17 mouse cellular contexts compared by ENCODE assay signal in genomic region chr2:28545976-28546375, GRCm38 (mm10). TPM values are rescaled to one million over a fixed set of nuclear protein-coding genes. Genes with fewer than 3 reads are reported as not detected.
DNase-seq lines count a peak whose midpoint lies in the region; ATAC-seq and TF ChIP-seq lines count a peak whose summit lies in the region.
"Had no signal": no experiment of that assay in that cellular context is flagged by ENCODE, and none has a peak within 500 bp of the region (broad histone marks: within the 10 kb centered on the region; RNA-seq: fewer than 3 reads in every experiment).

No protein-coding gene starts in this region.

- no peak for TF ChIP-seq CTCF in MEL (IDR thresholded peaks at IDR 0.05 in 2 of 3, conservative IDR thresholded peaks at IDR 0.05 in 1 of 3; ENCODE audit: control insufficient read depth in 1 of 3, insufficient read depth in 1 of 3, low read depth in 2 of 3, low read length in 3 of 3, poor library complexity in 1 of 3, severe bottlenecking in 1 of 3)
- TF ChIP-seq CTCF in kidney, adult 2 months (conservative IDR thresholded peaks at IDR 0.05; ENCODE audit: insufficient read depth, insufficient read length, low read depth, low read length) = no peak

- no peak for TF ChIP-seq POLR2A in MEL (IDR thresholded peaks at IDR 0.05; ENCODE audit: control insufficient read depth in 1 of 2, insufficient read depth in 1 of 2, low read depth in 1 of 2, low read length in 2 of 2, poor library complexity in 1 of 2)
- no peak for TF ChIP-seq POLR2A in kidney, adult 2 months (IDR thresholded peaks at IDR 0.05; ENCODE audit: low read depth, low read length)

- H3K4me2 ChIP-seq in hindbrain, embryonic 13.5 days = no peak overlapping the region
- H3K4me2 ChIP-seq in hindbrain, embryonic 11.5 days (replicated peaks; ENCODE audit: low read depth, low read length) = no peak overlapping the region
- H3K4me2 ChIP-seq in hindbrain, embryonic 16.5 days (ENCODE audit: low read length) = no peak overlapping the region
- H3K4me2 ChIP-seq: heart, embryonic 15.5 days; limb, embryonic 13.5 days; neural tube, embryonic 12.5 days had no signal

- 0 out of 4 replicates have a peak, but pooled peaks of 1 of the 2 experiments have one; percentile 10 for TF ChIP-seq EP300 in MEL (IDR thresholded peaks at IDR 0.05; ENCODE audit: low read depth in 1 of 2, low read length in 2 of 2)

- H3K9me3 ChIP-seq in hindbrain, embryonic 13.5 days = no peaks in the 10 kb centered on the region
- no peaks in the 10 kb centered on the region for H3K9me3 ChIP-seq in hindbrain, embryonic 11.5 days (ENCODE audit: control insufficient read depth, low read length)
- H3K9me3 ChIP-seq in MEL (replicated peaks; ENCODE audit: insufficient read depth, low read length) = no peaks in the 10 kb centered on the region
- no peaks in the 10 kb centered on the region for H3K9me3 ChIP-seq in hindbrain, embryonic 16.5 days (ENCODE audit: control insufficient read depth, low read length)
- H3K9me3 ChIP-seq: heart, embryonic 15.5 days; limb, embryonic 13.5 days; neural tube, embryonic 12.5 days had no signal

- H3K27ac ChIP-seq in hindbrain, embryonic 13.5 days = peak overlapping the region; percentile 48; the same call in 1 of the 2 replicates
- H3K27ac ChIP-seq in hindbrain, embryonic 11.5 days (ENCODE audit: low read depth, low read length) = no peak overlapping the region
- H3K27ac ChIP-seq in MEL (ENCODE audit: control insufficient read depth, low read depth, low read length) = no peak overlapping the region
- H3K27ac ChIP-seq in hindbrain, embryonic 16.5 days (ENCODE audit: low read depth, low read length) = peak overlapping the region; percentile 63; the same call in 1 of the 2 replicates
- no peak overlapping the region for H3K27ac ChIP-seq in kidney, adult 2 months (ENCODE audit: insufficient read depth, low read depth, low read length)
- H3K27ac ChIP-seq: heart, embryonic 15.5 days; limb, embryonic 13.5 days; neural tube, embryonic 12.5 days had no signal

- H3K27me3 ChIP-seq in hindbrain, embryonic 13.5 days = no peaks in the 10 kb centered on the region
- H3K27me3 ChIP-seq in hindbrain, embryonic 11.5 days (ENCODE audit: control insufficient read depth, insufficient read depth, low read length) = no peaks in the 10 kb centered on the region
- no peaks in the 10 kb centered on the region for H3K27me3 ChIP-seq in MEL (ENCODE audit: control insufficient read depth in 1 of 2, insufficient read depth in 2 of 2, low read length in 2 of 2)
- no peaks in the 10 kb centered on the region for H3K27me3 ChIP-seq in hindbrain, embryonic 16.5 days (replicated peaks; ENCODE audit: control insufficient read depth, insufficient read depth, low read length)
- no peaks in the 10 kb centered on the region for H3K27me3 ChIP-seq in kidney, adult 2 months (replicated peaks; ENCODE audit: control insufficient read depth, insufficient read depth, low read length)
- H3K27me3 ChIP-seq: heart, embryonic 15.5 days; limb, embryonic 13.5 days; neural tube, embryonic 12.5 days had no signal

- no peak for DNase-seq in hindbrain, embryonic 11.5 days (ENCODE audit: low spot score)
- peak; percentile 45 for DNase-seq in MEL (ENCODE audit: low read depth, low spot score)
- DNase-seq in cerebellum, adult 9-10 months = peak; percentile 85
- DNase-seq in kidney, adult 2 months = no peak
- no peak for DNase-seq in yolk sac, embryonic 10.5 days (ENCODE audit: low spot score)
- DNase-seq: gastrocnemius, postnatal 25 days; kidney, adult 9 months; lung, adult 2 months; midbrain, embryonic 14.5 days; right cerebral cortex, adult 18-20 months; thymus, postnatal 14 days had no signal

- H3K79me2 ChIP-seq in MEL (ENCODE audit: control insufficient read depth, insufficient read depth, low read length, poor library complexity) = no peaks in the 10 kb centered on the region

- no peak for ATAC-seq in hindbrain, embryonic 13.5 days (ENCODE audit: low FRiP score)
- no peak for ATAC-seq in hindbrain, embryonic 11.5 days (ENCODE audit: low FRiP score)
- ATAC-seq in hindbrain, embryonic 16.5 days = peak; percentile 10; the same call in 1 of the 2 replicates

- peaks cover 97% of the 10 kb centered on the region for H3K36me3 ChIP-seq in hindbrain, embryonic 13.5 days
- H3K36me3 ChIP-seq in hindbrain, embryonic 11.5 days (ENCODE audit: control insufficient read depth, insufficient read depth, low read length) = peaks cover 33% of the 10 kb centered on the region
- peaks cover 0 to 3% of the 10 kb centered on the region in 2 experiments; a peak in 1 of 4 replicates for H3K36me3 ChIP-seq in MEL (ENCODE audit: control insufficient read depth in 1 of 2, insufficient read depth in 2 of 2, low read length in 2 of 2)
- peaks cover 70% of the 10 kb centered on the region for H3K36me3 ChIP-seq in hindbrain, embryonic 16.5 days (ENCODE audit: control insufficient read depth, insufficient read depth, low read length)
- no peaks in the 10 kb centered on the region for H3K36me3 ChIP-seq in kidney, adult 2 months (ENCODE audit: control insufficient read depth, insufficient read depth, low read length)

- H3K4me1 ChIP-seq in hindbrain, embryonic 13.5 days (replicated peaks) = peaks cover 11% of the 10 kb centered on the region
- no peaks in the 10 kb centered on the region for H3K4me1 ChIP-seq in hindbrain, embryonic 11.5 days (replicated peaks; ENCODE audit: control insufficient read depth, insufficient read depth, low read length)
- H3K4me1 ChIP-seq in MEL (ENCODE audit: control insufficient read depth in 1 of 2, insufficient read depth in 2 of 2, low read length in 2 of 2) = peaks cover 0 to 6% of the 10 kb centered on the region in 2 experiments; a peak in 2 of 4 replicates
- H3K4me1 ChIP-seq in hindbrain, embryonic 16.5 days (ENCODE audit: control insufficient read depth, insufficient read depth, low read depth, low read length) = peaks cover 2% of the 10 kb centered on the region; the same call in 1 of the 2 replicates
- H3K4me1 ChIP-seq in kidney, adult 2 months (ENCODE audit: control insufficient read depth, insufficient read depth, low read length) = no peaks in the 10 kb centered on the region; the same call in 1 of the 2 replicates
- H3K4me1 ChIP-seq: limb, embryonic 13.5 days; neural tube, embryonic 12.5 days had no signal

- no peak overlapping the region for H3K4me3 ChIP-seq in hindbrain, embryonic 13.5 days
- no peak overlapping the region for H3K4me3 ChIP-seq in hindbrain, embryonic 11.5 days (ENCODE audit: low read depth, low read length)
- no peak overlapping the region for H3K4me3 ChIP-seq in MEL (ENCODE audit: control insufficient read depth in 1 of 2, insufficient read depth in 1 of 2, low read depth in 2 of 2, low read length in 2 of 2)
- H3K4me3 ChIP-seq in hindbrain, embryonic 16.5 days (ENCODE audit: low read length) = no peak overlapping the region
- H3K4me3 ChIP-seq in kidney, adult 2 months (ENCODE audit: insufficient read depth, low read depth, low read length) = no peak overlapping the region
- H3K4me3 ChIP-seq: heart, embryonic 15.5 days; limb, embryonic 13.5 days; neural tube, embryonic 12.5 days had no signal

- no peak overlapping the region for H3K9ac ChIP-seq in hindbrain, embryonic 13.5 days
- no peak overlapping the region for H3K9ac ChIP-seq in hindbrain, embryonic 11.5 days (ENCODE audit: low read depth, low read length)
- H3K9ac ChIP-seq in MEL (ENCODE audit: control insufficient read depth, low read depth, low read length, poor library complexity, severe bottlenecking) = no peak overlapping the region
- no peak overlapping the region for H3K9ac ChIP-seq in hindbrain, embryonic 16.5 days (ENCODE audit: low read depth, low read length)
- H3K9ac ChIP-seq: heart, embryonic 15.5 days; limb, embryonic 13.5 days; neural tube, embryonic 12.5 days had no signal

- no peak for TF ChIP-seq RAD21 in MEL (IDR thresholded peaks at IDR 0.05; ENCODE audit: low read depth, low read length)

RNA-seq across cellular contexts. Expression of gene Cel, which starts 17.2 kb away (rescaled TPM):
- 0.08 and 0.13 TPM in 2 replicates for polyA plus RNA-seq in hindbrain, embryonic 13.5 days (2015; fragmentation: Nextera tagmentation; extraction: Ambion mirVana)
- not detected in 2 replicates for polyA plus RNA-seq in hindbrain, embryonic 11.5 days (2014; fragmentation: Nextera tagmentation; extraction: Ambion mirVana)
- not detected in 2 replicates for total RNA-seq in MEL (2012; rRNA removed)
- polyA plus RNA-seq in MEL (2012; ENCODE audit: insufficient read depth in 1 of 2, insufficient read length in 2 of 2, low read depth in 1 of 2, low replicate concordance in 2 of 2, missing spikeins in 1 of 2) = not detected
- polyA plus RNA-seq in hindbrain, embryonic 16.5 days (2015; fragmentation: Nextera tagmentation; extraction: Ambion mirVana) = not detected in 2 replicates
- polyA plus RNA-seq in kidney, adult 2 months (2012; rRNA removed) = 0.15 TPM in 1 of 2 replicates, not detected in the other
- total RNA-seq: gastrocnemius, postnatal 25 days; layer of hippocampus, adult 8-10 months had no signal
- polyA plus RNA-seq: midbrain, embryonic 14.5 days; neural tube, embryonic 12.5 days had no signal

RNA-seq across cellular contexts. Expression of gene Ralgds, which starts 33.1 kb away (rescaled TPM):
- 78.9 and 87.9 TPM in 2 replicates for polyA plus RNA-seq in hindbrain, embryonic 13.5 days (2015; fragmentation: Nextera tagmentation; extraction: Ambion mirVana)
- 55.9 and 63.0 TPM in 2 replicates for polyA plus RNA-seq in hindbrain, embryonic 11.5 days (2014; fragmentation: Nextera tagmentation; extraction: Ambion mirVana)
- total RNA-seq in MEL (2012; rRNA removed) = 4.7 and 5.0 TPM in 2 replicates
- 10 to 100 TPM in 1 of 2 experiments, not detected in 1; 11.0 TPM for polyA plus RNA-seq in MEL (2012; ENCODE audit: insufficient read depth in 1 of 2, insufficient read length in 2 of 2, low read depth in 1 of 2, low replicate concordance in 2 of 2, missing spikeins in 1 of 2)
- 75.0 and 84.9 TPM in 2 replicates for polyA plus RNA-seq in hindbrain, embryonic 16.5 days (2015; fragmentation: Nextera tagmentation; extraction: Ambion mirVana)
- 24.6 and 32.3 TPM in 2 replicates for polyA plus RNA-seq in kidney, adult 2 months (2012; rRNA removed)

RNA-seq across cellular contexts. Expression of gene Gtf3c5, which starts 37.6 kb away (rescaled TPM):
- 40.8 and 46.8 TPM in 2 replicates for polyA plus RNA-seq in hindbrain, embryonic 13.5 days (2015; fragmentation: Nextera tagmentation; extraction: Ambion mirVana)
- polyA plus RNA-seq in hindbrain, embryonic 11.5 days (2014; fragmentation: Nextera tagmentation; extraction: Ambion mirVana) = 38.1 and 38.2 TPM in 2 replicates
- 20.3 and 22.5 TPM in 2 replicates for total RNA-seq in MEL (2012; rRNA removed)
- 10 to 100 TPM in 1 of 2 experiments, not detected in 1; 50.2 TPM for polyA plus RNA-seq in MEL (2012; ENCODE audit: insufficient read depth in 1 of 2, insufficient read length in 2 of 2, low read depth in 1 of 2, low replicate concordance in 2 of 2, missing spikeins in 1 of 2)
- polyA plus RNA-seq in hindbrain, embryonic 16.5 days (2015; fragmentation: Nextera tagmentation; extraction: Ambion mirVana) = 39.5 and 44.1 TPM in 2 replicates
- polyA plus RNA-seq in kidney, adult 2 months (2012; rRNA removed) = 20.4 and 20.8 TPM in 2 replicates

RNA-seq across cellular contexts. Expression of gene Gm10134, which starts 40.1 kb away (rescaled TPM):
- polyA plus RNA-seq in hindbrain, embryonic 13.5 days (2015; fragmentation: Nextera tagmentation; extraction: Ambion mirVana) = 2.1 and 3.6 TPM in 2 replicates
- 0.73 TPM in 1 of 2 replicates, not detected in the other for polyA plus RNA-seq in hindbrain, embryonic 11.5 days (2014; fragmentation: Nextera tagmentation; extraction: Ambion mirVana)
- total RNA-seq in MEL (2012; rRNA removed) = not detected in 2 replicates
- not detected for polyA plus RNA-seq in MEL (2012; ENCODE audit: insufficient read depth in 1 of 2, insufficient read length in 2 of 2, low read depth in 1 of 2, low replicate concordance in 2 of 2, missing spikeins in 1 of 2)
- 2.5 and 2.6 TPM in 2 replicates for polyA plus RNA-seq in hindbrain, embryonic 16.5 days (2015; fragmentation: Nextera tagmentation; extraction: Ambion mirVana)
- polyA plus RNA-seq in kidney, adult 2 months (2012; rRNA removed) = 0.33 TPM in 1 of 2 replicates, not detected in the other

RNA-seq across cellular contexts. Expression of gene Gbgt1, which starts 49.3 kb away (rescaled TPM):
- 0.52 and 1.0 TPM in 2 replicates for polyA plus RNA-seq in hindbrain, embryonic 13.5 days (2015; fragmentation: Nextera tagmentation; extraction: Ambion mirVana)
- 0.38 and 1.1 TPM in 2 replicates for polyA plus RNA-seq in hindbrain, embryonic 11.5 days (2014; fragmentation: Nextera tagmentation; extraction: Ambion mirVana)
- total RNA-seq in MEL (2012; rRNA removed) = not detected in 2 replicates
- polyA plus RNA-seq in MEL (2012; ENCODE audit: insufficient read depth in 1 of 2, insufficient read length in 2 of 2, low read depth in 1 of 2, low replicate concordance in 2 of 2, missing spikeins in 1 of 2) = under 1 TPM in 1 of 2 experiments, not detected in 1; 0.11 TPM
- polyA plus RNA-seq in hindbrain, embryonic 16.5 days (2015; fragmentation: Nextera tagmentation; extraction: Ambion mirVana) = 1.7 and 2.0 TPM in 2 replicates
- 1.2 and 1.3 TPM in 2 replicates for polyA plus RNA-seq in kidney, adult 2 months (2012; rRNA removed)

Comparison
In these comparisons a context has a peak if more than half of its experiments do, and no peak if none do; other contexts are left out.
1. H3K27ac ChIP-seq: peak in hindbrain, embryonic 13.5 days (single experiment) and hindbrain, embryonic 16.5 days (single experiment); none in hindbrain, embryonic 11.5 days (single experiment), MEL (single experiment) and kidney, adult 2 months (single experiment).
2. DNase-seq: peak in MEL (single experiment) and cerebellum, adult 9-10 months (single experiment); none in hindbrain, embryonic 11.5 days (single experiment), kidney, adult 2 months (single experiment) and yolk sac, embryonic 10.5 days (single experiment).